Comparison of ENCODE assay signal across 26 mouse cellular contexts in the genomic region with DNA sequence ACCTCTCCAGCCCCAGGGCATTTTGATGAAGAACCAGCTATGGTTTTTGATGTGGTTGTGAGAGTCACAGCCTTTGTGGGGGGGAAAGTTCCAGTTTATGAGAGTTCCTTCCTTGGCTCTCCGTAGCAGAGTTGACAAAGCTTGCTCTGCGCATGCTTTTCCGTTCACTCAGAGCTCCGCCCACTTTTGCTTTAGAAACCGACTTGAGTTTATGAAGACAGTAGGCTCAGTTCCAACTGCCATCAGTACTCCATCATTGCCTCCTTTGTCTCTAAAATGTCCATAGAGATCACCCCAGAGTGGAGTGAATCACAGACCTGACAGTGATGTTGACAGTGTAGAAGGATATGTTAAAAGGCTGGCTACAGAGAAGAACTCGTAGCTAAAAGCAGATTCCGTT. TPM values are rescaled to one million over a fixed set of nuclear protein-coding genes. Genes with fewer than 3 reads are reported as not detected.
DNase-seq lines count a peak whose midpoint lies in the region; ATAC-seq and TF ChIP-seq lines count a peak whose summit lies in the region.
"Had no signal": no experiment of that assay in that cellular context is flagged by ENCODE, and none has a peak within 500 bp of the region (broad histone marks: within the 10 kb centered on the region; RNA-seq: fewer than 3 reads in every experiment).

No protein-coding gene starts in this region.

- peak overlapping the region; percentile 13; the same call in 1 of the 2 replicates for H3K4me2 ChIP-seq in heart, embryonic 14.5 days (ENCODE audit: low read length)
- H3K4me2 ChIP-seq in lung, postnatal 0 days (replicated peaks; ENCODE audit: low read depth, low read length), result no peak overlapping the region
- H3K4me2 ChIP-seq in stomach, embryonic 16.5 days (ENCODE audit: low read depth, low read length), result peak overlapping the region; percentile 9; the same call in 1 of the 2 replicates
- H3K4me2 ChIP-seq: embryonic facial prominence, embryonic 15.5 days; heart, embryonic 13.5 days; limb, embryonic 13.5 days; midbrain, embryonic 15.5 days had no signal

- H3K36me3 ChIP-seq in heart, embryonic 14.5 days (ENCODE audit: control insufficient read depth, insufficient read depth, low read length), result no peaks in the 10 kb centered on the region
- no peaks in the 10 kb centered on the region for H3K36me3 ChIP-seq in lung, postnatal 0 days (ENCODE audit: insufficient read depth, low read length)
- no peaks in the 10 kb centered on the region for H3K36me3 ChIP-seq in stomach, embryonic 16.5 days (ENCODE audit: control insufficient read depth, insufficient read depth, low read length)
- H3K36me3 ChIP-seq: embryonic facial prominence, embryonic 15.5 days; forebrain, embryonic 10.5 days; heart, embryonic 13.5 days; hindbrain, embryonic 10.5 days; limb, embryonic 13.5 days; midbrain, embryonic 15.5 days had no signal

- H3K27ac ChIP-seq in heart, embryonic 14.5 days (replicated peaks in 1 of 2; ENCODE audit: control insufficient read depth in 1 of 2, insufficient read depth in 1 of 2, low read depth in 2 of 2, low read length in 2 of 2), result no peak overlapping the region
- H3K27ac ChIP-seq in lung, postnatal 0 days (ENCODE audit: low read length), result no peak overlapping the region
- H3K27ac ChIP-seq in stomach, embryonic 16.5 days (ENCODE audit: low read length), result no peak overlapping the region
- H3K27ac ChIP-seq: embryonic facial prominence, embryonic 15.5 days; forebrain, embryonic 10.5 days; gastrocnemius, adult 2 months; heart, embryonic 13.5 days; hindbrain, embryonic 10.5 days; hindbrain, postnatal 0 days; layer of hippocampus, adult 2 months; limb, embryonic 13.5 days; liver, embryonic 14.5 days; midbrain, embryonic 15.5 days had no signal

- H3K4me3 ChIP-seq in heart, embryonic 14.5 days (ENCODE audit: control insufficient read depth in 1 of 2, insufficient read depth in 1 of 2, low read depth in 1 of 2, low read length in 2 of 2), result no peak overlapping the region
- no peak overlapping the region for H3K4me3 ChIP-seq in lung, postnatal 0 days (ENCODE audit: low read depth, low read length)
- no peak overlapping the region for H3K4me3 ChIP-seq in stomach, embryonic 16.5 days (replicated peaks; ENCODE audit: low read length)
- H3K4me3 ChIP-seq: embryonic facial prominence, embryonic 15.5 days; forebrain, embryonic 10.5 days; gastrocnemius, adult 2 months; heart, embryonic 13.5 days; hindbrain, embryonic 10.5 days; layer of hippocampus, adult 2 months; limb, embryonic 13.5 days; megakaryocyte, embryonic 14.5 days; midbrain, embryonic 15.5 days; myocyte had no signal

- intact Hi-C loops in heart, postnatal 14 days (cut with DNase I), result loop anchor here (5.0 to 10.0 kb wide), 2 partner anchors 79 to 959 kb away; no protein-coding TSS in a partner anchor

- peaks cover 0 to 3% of the 10 kb centered on the region in 2 experiments; a peak in 2 of 4 replicates for H3K4me1 ChIP-seq in heart, embryonic 14.5 days (ENCODE audit: control insufficient read depth in 2 of 2, insufficient read depth in 2 of 2, low read length in 2 of 2)
- H3K4me1 ChIP-seq in lung, postnatal 0 days (ENCODE audit: insufficient read depth, low read depth, low read length), result no peaks in the 10 kb centered on the region
- 0 out of 2 replicates have a peak, but pooled peaks cover 2% of the 10 kb centered on the region for H3K4me1 ChIP-seq in stomach, embryonic 16.5 days (ENCODE audit: control insufficient read depth, insufficient read depth, low read length)

- no peak for TF ChIP-seq CTCF in lung, postnatal 0 days (IDR thresholded peaks at IDR 0.05)

- no peaks in the 10 kb centered on the region for H3K9me3 ChIP-seq in heart, embryonic 14.5 days (ENCODE audit: control insufficient read depth, low read length)
- no peaks in the 10 kb centered on the region for H3K9me3 ChIP-seq in lung, postnatal 0 days (ENCODE audit: low read length)
- no peaks in the 10 kb centered on the region for H3K9me3 ChIP-seq in stomach, embryonic 16.5 days (replicated peaks; ENCODE audit: control insufficient read depth, low read length)
- H3K9me3 ChIP-seq: embryonic facial prominence, embryonic 15.5 days; forebrain, embryonic 10.5 days; heart, embryonic 13.5 days; hindbrain, embryonic 10.5 days; limb, embryonic 13.5 days; megakaryocyte, embryonic 14.5 days; midbrain, embryonic 15.5 days had no signal

- WGBS in heart, embryonic 14.5 days, result 51% methylated on average over 7 of the region's 7 CpGs
- WGBS in lung, postnatal 0 days, result 43% methylated on average over 7 of the region's 7 CpGs
- WGBS in stomach, embryonic 16.5 days, result 50% methylated on average over 7 of the region's 7 CpGs

- no peak for ATAC-seq in heart, embryonic 14.5 days (ENCODE audit: insufficient number of reproducible peaks, insufficient read depth, low FRiP score, low read depth)
- peak; percentile 43 for ATAC-seq in lung, postnatal 0 days
- ATAC-seq in stomach, embryonic 16.5 days (ENCODE audit: insufficient read depth, low FRiP score), result no peak
- ATAC-seq: hindbrain, postnatal 0 days; intestine, postnatal 0 days; midbrain, embryonic 15.5 days had no signal

- peaks cover 20% of the 10 kb centered on the region for H3K27me3 ChIP-seq in heart, embryonic 14.5 days (ENCODE audit: control insufficient read depth, insufficient read depth, low read length)
- H3K27me3 ChIP-seq in lung, postnatal 0 days (replicated peaks; ENCODE audit: insufficient read depth, low read length), result 0 out of 2 replicates have a peak, but pooled peaks cover 4% of the 10 kb centered on the region
- peaks cover under 1% of the 10 kb centered on the region; the same call in 1 of the 2 replicates for H3K27me3 ChIP-seq in stomach, embryonic 16.5 days (ENCODE audit: control insufficient read depth, insufficient read depth, low read length)
- H3K27me3 ChIP-seq: midbrain, embryonic 15.5 days had no signal

- no peak overlapping the region for H3K9ac ChIP-seq in heart, embryonic 14.5 days (ENCODE audit: low read length)
- H3K9ac ChIP-seq in lung, postnatal 0 days (replicated peaks; ENCODE audit: low read depth), result no peak overlapping the region
- H3K9ac ChIP-seq in stomach, embryonic 16.5 days (ENCODE audit: low read length), result no peak overlapping the region; the same call in 1 of the 2 replicates
- H3K9ac ChIP-seq: embryonic facial prominence, embryonic 15.5 days; heart, embryonic 13.5 days; limb, embryonic 13.5 days; liver, embryonic 14.5 days; midbrain, embryonic 15.5 days had no signal

- TF ChIP-seq EP300 in lung, postnatal 0 days (IDR thresholded peaks at IDR 0.05), result no peak

- peak; percentile 21 for DNase-seq in adrenal gland, adult 2 months
- no peak for DNase-seq in adrenal gland, adult 18-20 months (ENCODE audit: low spot score in 2 of 2)
- no peak for DNase-seq in heart, postnatal 14 days
- peak; percentile 79 for DNase-seq in lung, postnatal 0 days (ENCODE audit: low spot score)
- DNase-seq in lung, postnatal 25 days (ENCODE audit: low spot score), result no peak
- no peak for DNase-seq in gastrocnemius, adult 8-10 months (ENCODE audit: low spot score in 2 of 2)
- DNase-seq: cerebellum, adult 11-12 months; cerebellum, postnatal 14 days; gastrocnemius, adult 2 months; kidney, postnatal 14 days; layer of hippocampus, postnatal 36 days had no signal

RNA-seq across cellular contexts. Expression of a gene that starts 3.8 kb away (rescaled TPM):
- 10 to 100 TPM in 1 of 2 experiments, 1 to 10 TPM in 1; 9.3 to 19.0 TPM for total RNA-seq in adrenal gland, adult 2 months (2021)
- polyA plus RNA-seq in adrenal gland, adult 2 months (2012; rRNA removed), result 1.3 and 1.9 TPM in 2 replicates
- 10 to 100 TPM in 1 of 2 experiments, 1 to 10 TPM in 1; 7.5 to 18.3 TPM for total RNA-seq in adrenal gland, adult 18-20 months (2021)
- 1.2 and 1.7 TPM in 2 replicates for polyA plus RNA-seq in heart, embryonic 14.5 days (2014; fragmentation: Nextera tagmentation; extraction: Ambion mirVana)
- total RNA-seq in heart, postnatal 14 days (2021), result 1 to 10 TPM; 5.1 to 5.6 TPM
- 5.4 and 7.6 TPM in 2 replicates for polyA plus RNA-seq in lung, postnatal 0 days (2015; fragmentation: Nextera tagmentation; extraction: Ambion mirVana)
- 4.7 and 6.0 TPM in 2 replicates for polyA plus RNA-seq in stomach, embryonic 16.5 days (2015; fragmentation: Nextera tagmentation; extraction: Ambion mirVana)
- total RNA-seq in gastrocnemius, adult 8-10 months (2022), result 1 to 10 TPM in 2 of 4 experiments, under 1 TPM in 2; 0.64 to 2.9 (median 1.1) TPM
- total RNA-seq: granulocyte monocyte progenitor cell, adult 5-6 weeks had no signal
- polyA plus RNA-seq: myocyte had no signal

Comparison
In these comparisons a context has a peak if more than half of its experiments do, and no peak if none do; other contexts are left out.
1. DNase-seq: peak in adrenal gland, adult 2 months (single experiment) and lung, postnatal 0 days (single experiment); none in adrenal gland, adult 18-20 months (0 of 2), heart, postnatal 14 days (0 of 2), lung, postnatal 25 days (single experiment) and gastrocnemius, adult 8-10 months (0 of 2).